In genomic region chr12:89672819-89673218, GRCm38 (mm10) we compare ENCODE assay signal across 26 mouse cellular contexts.
"Had no signal": no experiment of that assay in that cellular context is flagged by ENCODE, and none has a peak within 500 bp of the region (broad histone marks: within the 10 kb centered on the region; RNA-seq: fewer than 3 reads in every experiment).

No protein-coding gene starts in this region.

- H3K4me3 ChIP-seq: gastrocnemius, adult 2 months; heart, embryonic 10.5 days; heart, embryonic 12.5 days; hindbrain, embryonic 10.5 days; hindbrain, embryonic 12.5 days; hindbrain, embryonic 15.5 days; kidney, embryonic 15.5 days; limb, embryonic 10.5 days; limb, embryonic 12.5 days had no signal

- H3K27ac ChIP-seq: gastrocnemius, adult 2 months; heart, embryonic 10.5 days; hindbrain, embryonic 10.5 days; hindbrain, embryonic 12.5 days; hindbrain, embryonic 15.5 days; hindbrain, postnatal 0 days; kidney, embryonic 15.5 days; kidney, postnatal 0 days; limb, embryonic 10.5 days; limb, embryonic 12.5 days had no signal

- H3K9ac ChIP-seq: heart, embryonic 12.5 days; hindbrain, embryonic 12.5 days; hindbrain, embryonic 15.5 days; kidney, embryonic 15.5 days; limb, embryonic 12.5 days had no signal

- H3K4me2 ChIP-seq: heart, embryonic 12.5 days; hindbrain, embryonic 12.5 days; hindbrain, embryonic 15.5 days; kidney, embryonic 15.5 days; limb, embryonic 12.5 days; liver, embryonic 11.5 days had no signal

- H3K36me3 ChIP-seq: heart, embryonic 10.5 days; heart, embryonic 12.5 days; hindbrain, embryonic 10.5 days; hindbrain, embryonic 12.5 days; hindbrain, embryonic 15.5 days; kidney, embryonic 15.5 days; limb, embryonic 10.5 days; limb, embryonic 12.5 days had no signal

- H3K4me1 ChIP-seq: heart, embryonic 10.5 days; heart, embryonic 12.5 days; hindbrain, embryonic 15.5 days; kidney, embryonic 15.5 days had no signal

- ATAC-seq: hindbrain, postnatal 0 days; intestine, embryonic 16.5 days had no signal

- DNase-seq: gastrocnemius, adult 2 months; gastrocnemius, postnatal 10 days; gastrocnemius, postnatal 25 days; heart, adult 18-20 months; heart, postnatal 10 days; heart, postnatal 4 days; kidney, adult 11 months; kidney, adult 2 months; kidney, adult 9 months; kidney, postnatal 14 days; kidney, postnatal 36 days; layer of hippocampus, adult 9-11 months; layer of hippocampus, postnatal 36 days; liver had no signal

- H3K27me3 ChIP-seq: heart, embryonic 12.5 days; hindbrain, embryonic 12.5 days; hindbrain, embryonic 15.5 days; kidney, embryonic 15.5 days; limb, embryonic 12.5 days had no signal

- H3K9me3 ChIP-seq: heart, embryonic 10.5 days; heart, embryonic 12.5 days; hindbrain, embryonic 10.5 days; hindbrain, embryonic 12.5 days; hindbrain, embryonic 15.5 days; kidney, embryonic 15.5 days; limb, embryonic 10.5 days; limb, embryonic 12.5 days had no signal
